Mouse (Mus musculus) brain, embryonic 14.5 days (tissue): ENCODE results near the gene Nlrp6.

Experiments used
- CTCF ChIP-seq: fragments of 200-500 bp; IDR thresholded peaks from 2 replicates; pipeline ENCODE4 v1.5.1; 2012; ENCODE audit warnings: inconsistent platforms, mild to moderate bottlenecking, moderate library complexity, borderline replicate concordance; ENCODE audit not compliant: insufficient read depth, insufficient read length; ENCODE audit errors: extremely low read depth
- POLR2A ChIP-seq: fragments of 200-500 bp; IDR thresholded peaks from 2 replicates; pipeline ENCODE4 v1.6.1; 2012; ENCODE audit warnings: mild to moderate bottlenecking, inconsistent platforms, borderline replicate concordance; ENCODE audit not compliant: poor library complexity, insufficient read depth, insufficient read length, severe bottlenecking; ENCODE audit errors: extremely low read depth

GRCm38 (mm10) chr7:140944236-140944635, 23.5 kb downstream of the Nlrp6 start:
- TF ChIP-seq POLR2A (no peak), CTCF (no peak)
